Mouse (Mus musculus): ENCODE measurements around the gene Ndufb6.

DNA sequence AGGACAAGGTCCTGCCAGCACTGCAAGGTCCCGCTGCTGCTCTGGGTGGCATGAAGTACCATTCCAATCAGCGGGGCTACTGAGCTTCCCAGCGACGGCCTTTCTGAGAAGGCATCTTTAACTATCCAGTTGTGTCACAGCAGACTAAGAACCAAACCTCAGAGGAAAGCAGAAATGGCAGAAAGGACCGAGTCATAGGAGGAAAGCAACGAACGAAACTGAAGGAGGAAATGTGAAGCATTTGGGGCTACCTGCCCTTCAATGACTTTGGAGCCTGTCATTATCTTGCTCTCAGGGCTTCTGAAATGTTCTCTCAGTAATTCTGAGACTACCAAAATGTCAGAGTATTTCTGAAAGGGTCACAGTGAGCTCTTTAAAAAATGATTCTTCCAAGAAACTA, 45.4 kb upstream of the Ndufb6 start:
- TF ChIP-seq POLR2A (IDR thresholded peaks at IDR 0.05; ENCODE audit: extremely low read depth, insufficient read depth, low read length), result no peak
- no peak for TF ChIP-seq CTCF (IDR thresholded peaks at IDR 0.05; ENCODE audit: extremely low read depth, insufficient read depth, low read length)
